Mouse (Mus musculus) layer of hippocampus, adult 18-20 months (tissue): ENCODE measurements at regions not wholly inside any gene's neighbourhood (a gene's known extent, or its start where the extent isn't known, plus 50 kb on each side); places are given as distances from the start of the nearest gene placed in this dataset.

ENCODE experiments used
- DNase-seq, 2 experiments: peaks; one replicate each; pipeline ENCODE4 v3.0.0; 2022; ENCODE audit warnings: low spot score in 2 of 2

GRCm38 (mm10) chr13:34576392-34576791, 76.9 kb downstream of the Pxdc1 start:
- no peak for DNase-seq

- DNase-seq: peak; percentile 55 to 80
Measured at GRCm38 (mm10) chr13:34575997-34576314, 77.3 kb downstream of the Pxdc1 start.

GRCm38 (mm10) chr13:34575179-34575996, 77.9 kb downstream of the Pxdc1 start:
- DNase-seq: peak in 1 of 2 experiments; percentile 18

GRCm38 (mm10) chr13:34569312-34569711, 84.0 kb downstream of the Pxdc1 start:
- no peak for DNase-seq

DNA sequence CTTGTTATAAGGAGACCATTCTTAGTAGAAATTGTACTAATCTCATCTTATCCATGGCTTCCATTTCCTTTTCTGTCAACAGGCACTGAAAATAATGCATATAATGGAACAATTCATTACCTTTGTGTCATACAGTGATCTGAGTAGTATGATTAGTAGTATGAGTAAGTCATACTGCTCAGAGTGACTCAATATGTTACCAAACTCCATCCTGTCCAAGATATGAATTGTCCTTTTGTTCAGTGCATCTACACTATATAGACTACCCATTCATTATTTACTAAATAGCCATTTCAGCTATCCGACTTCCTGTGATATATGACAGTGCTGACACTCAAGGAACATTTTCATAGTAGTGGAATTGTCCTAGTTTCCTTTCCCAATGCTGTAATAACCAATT, 86.6 kb downstream of the Pxdc1 start:
- DNase-seq: no peak

DNA sequence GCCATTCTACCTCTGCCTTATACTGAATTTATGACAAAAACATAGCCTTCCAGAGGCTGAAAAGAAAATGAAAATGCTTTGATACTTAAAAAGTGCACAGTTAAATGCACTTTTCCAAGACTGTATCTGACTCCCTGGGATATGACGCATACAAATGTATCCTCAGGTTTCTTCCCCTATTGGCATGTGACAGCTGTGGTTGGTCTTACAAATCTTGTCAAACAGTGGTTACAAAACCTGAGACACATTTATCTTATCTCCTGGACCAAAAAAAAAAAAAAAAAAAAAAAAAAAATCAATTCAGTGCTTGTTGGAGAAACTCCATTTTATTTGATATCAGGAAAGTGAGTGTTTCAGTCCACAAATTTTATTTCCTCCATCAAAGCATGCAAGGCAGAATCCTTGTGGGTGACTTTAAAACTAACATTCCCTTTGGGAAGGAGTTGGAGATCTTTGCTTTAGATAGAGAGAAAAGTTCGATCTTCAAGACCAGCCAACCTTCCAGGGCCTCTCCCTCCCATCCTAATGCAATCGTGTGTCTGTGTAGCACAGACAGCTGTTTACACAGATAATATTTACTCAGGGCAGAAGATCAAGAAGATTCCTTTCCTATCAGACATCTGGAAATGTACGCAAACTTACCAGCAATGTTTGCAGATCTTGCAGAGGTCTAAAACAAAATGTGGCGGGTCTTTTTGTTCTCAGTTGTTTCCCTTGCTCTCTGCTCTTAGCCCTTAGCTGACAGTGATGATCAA, 103.0 kb downstream of the Pxdc1 start:
- no peak for DNase-seq

DNA sequence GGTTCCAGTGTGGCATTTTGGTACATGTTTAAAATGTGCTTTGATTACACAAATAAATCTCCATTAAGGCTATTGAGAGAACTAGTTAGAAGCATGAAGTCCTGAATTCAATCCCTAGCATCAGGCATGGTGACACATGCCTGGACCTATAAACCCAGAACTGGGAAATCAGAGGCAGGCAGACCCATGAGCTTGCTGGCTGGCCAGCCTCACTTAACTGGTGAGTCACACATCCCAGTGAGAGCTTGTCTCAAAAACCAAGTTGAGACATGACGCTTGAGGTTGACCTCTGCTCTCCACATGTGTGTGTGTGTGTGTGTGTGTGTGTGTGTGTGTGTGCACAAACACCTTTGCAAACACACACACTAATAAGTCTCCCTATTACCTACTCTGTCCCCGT, 112.6 kb downstream of the Pxdc1 start:
- no peak for DNase-seq

- no peak for DNase-seq
Measured at GRCm38 (mm10) chr13:34533896-34534295, 119.4 kb downstream of the Pxdc1 start.

GRCm38 (mm10) chr13:34511332-34511731, 142.0 kb downstream of the Pxdc1 start:
- no peak for DNase-seq

- no peak for DNase-seq
Measured at GRCm38 (mm10) chr13:34507224-34507623, 146.1 kb downstream of the Pxdc1 start.

DNA sequence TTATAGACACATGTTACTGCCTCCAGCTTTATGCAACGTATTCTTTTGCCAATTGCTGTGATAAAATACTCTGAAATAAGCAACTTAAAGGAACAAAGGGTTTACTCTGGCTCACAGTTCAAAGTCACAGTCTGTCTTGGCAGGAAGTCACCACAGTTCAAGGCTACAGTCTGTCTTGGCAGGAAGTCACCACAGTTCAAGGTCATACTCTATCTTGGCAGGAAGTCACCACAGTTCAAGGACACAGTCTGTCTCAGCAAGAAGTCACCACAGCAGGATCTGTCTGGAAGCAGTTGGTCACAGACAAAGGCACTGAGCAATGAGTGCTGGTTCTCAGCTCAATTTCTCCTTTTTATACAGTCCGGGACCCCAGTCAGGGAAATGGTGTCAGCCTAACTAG, 147.4 kb downstream of the Pxdc1 start:
- no peak for DNase-seq

DNA sequence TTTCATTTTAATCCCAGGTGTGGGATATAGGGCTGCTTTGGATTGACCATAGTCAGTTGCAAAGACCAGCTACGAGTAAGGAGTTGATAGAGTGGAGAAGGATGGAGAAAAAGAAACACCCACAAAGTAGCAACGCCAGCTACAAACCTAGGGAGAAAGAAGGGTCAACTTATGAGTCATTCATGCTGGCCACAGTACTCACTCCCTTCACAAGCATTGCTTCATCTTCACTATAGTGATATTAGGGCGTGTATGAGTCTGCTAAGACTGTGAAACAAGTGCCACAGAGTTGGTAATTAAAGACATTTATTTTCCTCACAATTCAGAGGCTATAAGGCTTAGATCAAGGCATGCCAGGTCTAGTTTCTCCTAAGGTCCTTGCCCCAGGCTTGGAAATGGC, 148.4 kb downstream of the Pxdc1 start:
- DNase-seq: no peak

GRCm38 (mm10) chr13:34498910-34499309, 153.9 kb upstream of the Slc22a23 start:
- no peak for DNase-seq

GRCm38 (mm10) chr13:34497667-34498066, 152.7 kb upstream of the Slc22a23 start:
- peak; percentile 5 to 51 for DNase-seq

DNA sequence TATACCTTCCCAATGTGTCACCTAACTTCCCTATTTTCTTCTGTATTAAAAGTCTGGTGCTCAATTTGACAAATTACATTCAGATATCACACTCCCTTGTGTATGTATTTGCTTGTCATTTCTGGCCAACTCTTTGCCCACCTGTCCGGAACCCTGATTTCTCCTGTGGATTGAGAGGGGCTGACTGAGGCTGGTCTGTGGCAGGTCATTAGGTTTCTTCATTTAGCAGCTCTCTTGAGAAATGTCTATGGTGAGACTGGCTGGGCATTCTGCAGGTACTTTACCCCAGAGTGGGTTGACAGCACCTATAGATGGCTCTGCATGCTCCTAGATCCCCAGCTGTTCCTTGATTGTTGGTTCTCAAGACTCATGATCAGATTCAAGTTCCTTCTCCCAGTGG, 139.8 kb upstream of the Slc22a23 start:
- no peak for DNase-seq

DNA sequence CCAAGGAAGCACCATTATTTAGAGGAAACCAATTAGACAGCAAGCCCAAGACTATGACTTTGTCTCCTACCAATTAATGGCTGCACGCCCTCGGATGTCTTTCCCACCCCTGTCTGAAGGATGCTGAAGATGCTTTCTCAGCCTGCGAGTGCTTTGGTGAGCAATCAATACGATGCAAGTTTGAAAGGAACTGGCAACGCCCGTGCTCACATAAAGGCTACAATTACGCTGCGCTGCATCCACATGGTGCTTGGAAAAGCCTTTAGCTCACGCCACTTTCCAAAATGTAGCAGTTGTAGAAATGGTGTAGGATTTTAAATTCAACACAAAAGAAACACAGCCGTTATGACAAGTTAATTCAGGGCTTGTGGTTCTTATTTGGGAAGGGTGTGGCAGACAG, 136.5 kb upstream of the Slc22a23 start:
- no peak for DNase-seq

- DNase-seq: no peak
Measured at GRCm38 (mm10) chr13:34470410-34470809, 125.4 kb upstream of the Slc22a23 start.

DNA sequence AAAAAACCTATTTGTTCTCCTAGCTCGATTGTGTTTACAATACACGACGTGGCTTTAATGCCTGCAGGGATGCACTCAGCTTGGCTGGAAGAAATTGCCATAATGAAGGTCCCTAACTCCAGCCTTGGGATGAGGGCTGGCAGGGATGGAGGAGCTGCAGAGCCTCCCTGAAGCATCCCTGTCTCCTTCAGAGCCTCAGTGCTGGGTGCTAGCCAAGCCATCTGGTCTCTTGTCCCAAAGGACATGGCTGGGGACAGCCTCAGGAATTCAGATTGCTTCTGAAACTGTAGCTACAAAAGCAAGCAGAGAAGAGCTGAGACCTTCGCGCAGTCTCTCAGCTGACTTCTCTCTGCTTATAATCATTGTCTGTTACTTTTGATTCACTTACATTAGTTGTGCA, 124.6 kb upstream of the Slc22a23 start:
- no peak for DNase-seq

DNA sequence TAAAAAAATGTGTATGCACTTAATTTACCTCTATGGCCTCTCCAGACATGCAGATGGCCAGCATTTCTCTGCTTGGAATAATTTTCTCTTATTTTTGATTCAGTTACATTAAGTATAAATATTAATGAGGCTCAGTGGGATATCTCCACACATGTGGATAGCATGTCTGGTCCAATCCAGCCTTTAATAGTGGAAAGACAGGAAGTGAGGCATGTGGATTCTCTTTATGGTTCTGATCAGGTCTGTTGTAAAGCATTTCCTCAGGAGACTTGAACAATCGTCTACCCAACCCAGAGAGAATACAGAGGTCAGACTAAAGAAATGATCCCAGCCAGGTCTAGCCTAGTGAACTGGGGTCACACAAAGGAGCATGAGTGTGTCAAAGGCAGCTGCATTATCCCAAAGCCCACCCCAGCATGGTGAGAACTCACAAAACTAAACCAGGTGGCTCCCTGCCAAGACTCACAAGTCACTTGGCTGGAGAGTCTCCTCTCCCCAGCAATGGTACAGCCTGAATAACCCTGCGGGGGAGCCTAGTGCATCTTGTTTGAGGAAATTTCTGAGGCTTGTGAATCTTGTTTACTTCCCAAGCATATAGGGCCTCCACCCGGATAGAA, 123.3 kb upstream of the Slc22a23 start:
- DNase-seq: no peak

- DNase-seq: no peak
Measured at GRCm38 (mm10) chr13:34465862-34466430, 121.0 kb upstream of the Slc22a23 start.

- DNase-seq: no peak
Measured at GRCm38 (mm10) chr13:34465456-34465855, 120.5 kb upstream of the Slc22a23 start.

DNA sequence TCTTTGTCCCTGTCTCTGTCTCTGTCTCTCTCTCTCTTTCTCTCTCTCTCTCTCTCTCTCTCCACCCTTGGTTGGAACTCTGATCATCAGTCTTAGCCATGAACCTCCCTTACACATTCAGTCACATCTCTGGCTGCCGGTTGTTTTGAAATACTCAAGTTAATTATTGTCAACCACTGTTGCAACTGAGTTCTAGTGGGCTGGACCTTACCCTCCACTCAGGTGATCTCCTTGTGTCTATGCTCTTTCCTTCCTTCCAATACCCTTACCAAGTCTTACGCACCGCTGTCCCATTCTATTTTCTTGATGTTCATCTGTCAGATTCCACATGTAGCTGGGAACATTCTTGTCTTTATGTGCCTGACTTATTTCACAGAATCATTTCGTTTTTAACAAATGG, 119.2 kb upstream of the Slc22a23 start:
- no peak for DNase-seq
